Mouse (Mus musculus): ENCODE results near the gene Trappc10.

The Trappc10 gene

GRCm38 (mm10) chr10:78160369-78161095 is 83.9 kb downstream of the Trappc10 start:
- no peak for DNase-seq (ENCODE audit: low read depth, low spot score)

GRCm38 (mm10) chr10:78159906-78160305 is 84.5 kb downstream of the Trappc10 start:
- DNase-seq (ENCODE audit: low read depth, low spot score): peak; percentile 86

GRCm38 (mm10) chr10:78159252-78159878 is 85.1 kb downstream of the Trappc10 start:
- peak; percentile 48 for DNase-seq (ENCODE audit: low read depth, low spot score)

- no peak for DNase-seq (ENCODE audit: low read depth, low spot score)
Measured at GRCm38 (mm10) chr10:78158041-78158440, 86.4 kb downstream of the Trappc10 start.

- DNase-seq (ENCODE audit: low read depth, low spot score): no peak
Measured at GRCm38 (mm10) chr10:78156926-78157325, 87.5 kb downstream of the Trappc10 start.

GRCm38 (mm10) chr10:78148834-78149766 is 95.3 kb downstream of the Trappc10 start:
- DNase-seq (ENCODE audit: low read depth, low spot score): no peak

GRCm38 (mm10) chr10:78147908-78148441 is 96.5 kb downstream of the Trappc10 start:
- no peak for DNase-seq (ENCODE audit: low read depth, low spot score)

GRCm38 (mm10) chr10:78143727-78144505 is 100.5 kb downstream of the Trappc10 start:
- DNase-seq (ENCODE audit: low read depth, low spot score): no peak

- no peak for DNase-seq (ENCODE audit: low read depth, low spot score)
Measured at GRCm38 (mm10) chr10:78140843-78141242, 103.6 kb downstream of the Trappc10 start.

- DNase-seq (ENCODE audit: low read depth, low spot score): no peak
Measured at GRCm38 (mm10) chr10:78140251-78140600, 104.2 kb downstream of the Trappc10 start.

GRCm38 (mm10) chr10:78139572-78140250 is 104.7 kb downstream of the Trappc10 start:
- no peak for DNase-seq (ENCODE audit: low read depth, low spot score)

- DNase-seq (ENCODE audit: low read depth, low spot score): no peak
Measured at GRCm38 (mm10) chr10:78138812-78139523, 105.5 kb downstream of the Trappc10 start.

GRCm38 (mm10) chr10:78137191-78137590 is 107.2 kb downstream of the Trappc10 start:
- no peak for DNase-seq (ENCODE audit: low read depth, low spot score)
